In genomic region chr5:32413569-32413968, GRCm38 (mm10) we compare ENCODE assay signal across 15 mouse cellular contexts. TPM values are rescaled to one million over a fixed set of nuclear protein-coding genes. Genes with fewer than 3 reads are reported as not detected.
DNase-seq lines count a peak whose midpoint lies in the region; ATAC-seq and TF ChIP-seq lines count a peak whose summit lies in the region.
"Had no signal": no experiment of that assay in that cellular context is flagged by ENCODE, and none has a peak within 500 bp of the region (broad histone marks: within the 10 kb centered on the region; RNA-seq: fewer than 3 reads in every experiment).

No protein-coding gene starts in this region.

- H3K4me1 ChIP-seq in embryonic facial prominence, embryonic 12.5 days, result peaks cover 28% of the 10 kb centered on the region
- peaks cover 29% of the 10 kb centered on the region for H3K4me1 ChIP-seq in embryonic facial prominence, embryonic 10.5 days
- peaks cover 5% of the 10 kb centered on the region for H3K4me1 ChIP-seq in kidney, adult 2 months (ENCODE audit: control insufficient read depth, insufficient read depth, low read length)
- peaks cover 17% of the 10 kb centered on the region; the same call in 1 of the 2 replicates for H3K4me1 ChIP-seq in lung, postnatal 0 days (ENCODE audit: insufficient read depth, low read depth, low read length)
- 0 out of 2 replicates have a peak, but pooled peaks cover 8% of the 10 kb centered on the region for H3K4me1 ChIP-seq in stomach, postnatal 0 days (replicated peaks; ENCODE audit: control insufficient read depth, insufficient read depth)

- no peaks in the 10 kb centered on the region for H3K27me3 ChIP-seq in embryonic facial prominence, embryonic 12.5 days
- H3K27me3 ChIP-seq in embryonic facial prominence, embryonic 10.5 days (replicated peaks; ENCODE audit: low read depth, poor library complexity, severe bottlenecking), result no peaks in the 10 kb centered on the region
- no peaks in the 10 kb centered on the region for H3K27me3 ChIP-seq in kidney, adult 2 months (replicated peaks; ENCODE audit: control insufficient read depth, insufficient read depth, low read length)
- no peaks in the 10 kb centered on the region for H3K27me3 ChIP-seq in lung, postnatal 0 days (replicated peaks; ENCODE audit: insufficient read depth, low read length)
- H3K27me3 ChIP-seq in stomach, postnatal 0 days (ENCODE audit: control insufficient read depth, insufficient read depth, low read length), result no peaks in the 10 kb centered on the region
- H3K27me3 ChIP-seq: forebrain, embryonic 15.5 days; midbrain, embryonic 15.5 days had no signal

- H3K27ac ChIP-seq in embryonic facial prominence, embryonic 12.5 days, result 0 out of 2 replicates have a peak overlapping the region, but pooled peaks have one; percentile 74
- H3K27ac ChIP-seq in embryonic facial prominence, embryonic 10.5 days (replicated peaks), result no peak overlapping the region
- H3K27ac ChIP-seq in kidney, adult 2 months (ENCODE audit: insufficient read depth, low read depth, low read length), result peak overlapping the region; percentile 21; the same call in 1 of the 2 replicates
- H3K27ac ChIP-seq in lung, postnatal 0 days (ENCODE audit: low read length), result 0 out of 2 replicates have a peak overlapping the region, but pooled peaks have one; percentile 64
- 0 out of 2 replicates have a peak overlapping the region, but pooled peaks have one; percentile 49 for H3K27ac ChIP-seq in stomach, postnatal 0 days (replicated peaks)
- H3K27ac ChIP-seq: forebrain, embryonic 15.5 days; midbrain, embryonic 15.5 days had no signal

- H3K9ac ChIP-seq in embryonic facial prominence, embryonic 12.5 days, result no peak overlapping the region
- H3K9ac ChIP-seq in lung, postnatal 0 days (replicated peaks; ENCODE audit: low read depth), result no peak overlapping the region
- no peak overlapping the region for H3K9ac ChIP-seq in stomach, postnatal 0 days (ENCODE audit: low read length)
- H3K9ac ChIP-seq: forebrain, embryonic 15.5 days; midbrain, embryonic 15.5 days had no signal

- H3K4me3 ChIP-seq in embryonic facial prominence, embryonic 12.5 days, result no peak overlapping the region
- no peak overlapping the region for H3K4me3 ChIP-seq in embryonic facial prominence, embryonic 10.5 days
- no peak overlapping the region for H3K4me3 ChIP-seq in kidney, adult 2 months (ENCODE audit: insufficient read depth, low read depth, low read length)
- H3K4me3 ChIP-seq in lung, postnatal 0 days (ENCODE audit: low read depth, low read length), result no peak overlapping the region
- H3K4me3 ChIP-seq in stomach, postnatal 0 days (ENCODE audit: low read depth, low read length), result no peak overlapping the region
- H3K4me3 ChIP-seq: forebrain, embryonic 15.5 days; midbrain, embryonic 15.5 days had no signal

- H3K9me3 ChIP-seq in embryonic facial prominence, embryonic 12.5 days, result no peaks in the 10 kb centered on the region
- H3K9me3 ChIP-seq in embryonic facial prominence, embryonic 10.5 days, result no peaks in the 10 kb centered on the region
- no peaks in the 10 kb centered on the region for H3K9me3 ChIP-seq in lung, postnatal 0 days (ENCODE audit: low read length)
- H3K9me3 ChIP-seq in stomach, postnatal 0 days (ENCODE audit: control insufficient read depth, low read length), result no peaks in the 10 kb centered on the region
- H3K9me3 ChIP-seq: forebrain, embryonic 15.5 days; midbrain, embryonic 15.5 days had no signal

- TF ChIP-seq CTCF in kidney, adult 2 months (conservative IDR thresholded peaks at IDR 0.05; ENCODE audit: insufficient read depth, insufficient read length, low read depth, low read length), result no peak
- TF ChIP-seq CTCF in lung, postnatal 0 days (IDR thresholded peaks at IDR 0.05), result no peak
- TF ChIP-seq CTCF in stomach, postnatal 0 days (IDR thresholded peaks at IDR 0.05; ENCODE audit: low read depth), result no peak

- no peak overlapping the region for H3K4me2 ChIP-seq in embryonic facial prominence, embryonic 12.5 days (replicated peaks)
- no peak overlapping the region for H3K4me2 ChIP-seq in lung, postnatal 0 days (replicated peaks; ENCODE audit: low read depth, low read length)
- H3K4me2 ChIP-seq in stomach, postnatal 0 days (replicated peaks; ENCODE audit: low read depth), result no peak overlapping the region
- H3K4me2 ChIP-seq: forebrain, embryonic 15.5 days; heart, embryonic 11.5 days; midbrain, embryonic 15.5 days had no signal

- DNase-seq in embryonic facial prominence, embryonic 10.5 days (ENCODE audit: low spot score), result no peak
- DNase-seq in kidney, adult 2 months, result no peak
- DNase-seq in kidney, adult 11 months, result no peak
- no peak for DNase-seq in lung, postnatal 0 days (ENCODE audit: low spot score)
- no peak for DNase-seq in lung, postnatal 25 days (ENCODE audit: low spot score)
- DNase-seq in stomach, postnatal 0 days (ENCODE audit: low spot score), result no peak
- no peak for DNase-seq in adrenal gland, postnatal 10 days
- DNase-seq: adrenal gland, postnatal 36 days; cerebellum, postnatal 36 days; gastrocnemius, postnatal 10 days had no signal

- H3K36me3 ChIP-seq in embryonic facial prominence, embryonic 12.5 days, result no peaks in the 10 kb centered on the region
- H3K36me3 ChIP-seq in embryonic facial prominence, embryonic 10.5 days (replicated peaks), result no peaks in the 10 kb centered on the region
- no peaks in the 10 kb centered on the region for H3K36me3 ChIP-seq in kidney, adult 2 months (ENCODE audit: control insufficient read depth, insufficient read depth, low read length)
- no peaks in the 10 kb centered on the region for H3K36me3 ChIP-seq in lung, postnatal 0 days (ENCODE audit: insufficient read depth, low read length)
- H3K36me3 ChIP-seq in stomach, postnatal 0 days (ENCODE audit: control insufficient read depth, insufficient read depth, low read length), result no peaks in the 10 kb centered on the region
- H3K36me3 ChIP-seq: forebrain, embryonic 15.5 days; midbrain, embryonic 15.5 days had no signal

- WGBS in embryonic facial prominence, embryonic 12.5 days, result 61% methylated on average over 2 of the region's 2 CpGs
- 74% methylated on average over 2 of the region's 2 CpGs for WGBS in embryonic facial prominence, embryonic 10.5 days
- WGBS in kidney, adult 2 months, result 65% methylated on average over 2 of the region's 2 CpGs
- 66% methylated on average over 2 of the region's 2 CpGs for WGBS in lung, postnatal 0 days
- 52% methylated on average over 2 of the region's 2 CpGs for WGBS in stomach, postnatal 0 days

- no peak for TF ChIP-seq POLR2A in kidney, adult 2 months (IDR thresholded peaks at IDR 0.05; ENCODE audit: low read depth, low read length)

- no peak for TF ChIP-seq EP300 in lung, postnatal 0 days (IDR thresholded peaks at IDR 0.05)
- no peak for TF ChIP-seq EP300 in stomach, postnatal 0 days (optimal IDR thresholded peaks at IDR 0.05)

- ATAC-seq in embryonic facial prominence, embryonic 12.5 days (ENCODE audit: insufficient number of reproducible peaks, insufficient read depth, low FRiP score, low TSS enrichment), result no peak
- no peak for ATAC-seq in lung, postnatal 0 days
- no peak for ATAC-seq in stomach, postnatal 0 days (ENCODE audit: low FRiP score, low TSS enrichment)
- ATAC-seq: activated CD4-positive, CD25-positive, alpha-beta regulatory T cell, adult 4 months; forebrain, embryonic 15.5 days; midbrain, embryonic 15.5 days had no signal

RNA-seq across cellular contexts. Expression of gene Ppp1cb, which starts 45.1 kb away (rescaled TPM):
- 187 and 199 TPM in 2 replicates for polyA plus RNA-seq in embryonic facial prominence, embryonic 12.5 days (2016; fragmentation: Nextera tagmentation; extraction: Ambion mirVana)
- polyA plus RNA-seq in embryonic facial prominence, embryonic 10.5 days (2016; fragmentation: Nextera tagmentation; extraction: Ambion mirVana), result 217 and 227 TPM in 2 replicates
- 25.4 and 46.3 TPM in 2 replicates for polyA plus RNA-seq in kidney, adult 2 months (2012; rRNA removed)
- 159 and 165 TPM in 2 replicates for polyA plus RNA-seq in lung, postnatal 0 days (2015; fragmentation: Nextera tagmentation; extraction: Ambion mirVana)
- 182 and 193 TPM in 2 replicates for polyA plus RNA-seq in stomach, postnatal 0 days (2015; fragmentation: Nextera tagmentation; extraction: Ambion mirVana)
- total RNA-seq in adrenal gland, postnatal 10 days (2021), result 100 to 1,000 TPM; 287 to 317 TPM
